Mouse (Mus musculus): ENCODE measurements around the gene Hhat. TPM values are rescaled to one million over a fixed set of nuclear protein-coding genes. Genes with fewer than 3 reads are reported as not detected.

Hhat gene
- polyA plus RNA-seq, 1 experiment from 2014 or later: 3.8 TPM

DNA sequence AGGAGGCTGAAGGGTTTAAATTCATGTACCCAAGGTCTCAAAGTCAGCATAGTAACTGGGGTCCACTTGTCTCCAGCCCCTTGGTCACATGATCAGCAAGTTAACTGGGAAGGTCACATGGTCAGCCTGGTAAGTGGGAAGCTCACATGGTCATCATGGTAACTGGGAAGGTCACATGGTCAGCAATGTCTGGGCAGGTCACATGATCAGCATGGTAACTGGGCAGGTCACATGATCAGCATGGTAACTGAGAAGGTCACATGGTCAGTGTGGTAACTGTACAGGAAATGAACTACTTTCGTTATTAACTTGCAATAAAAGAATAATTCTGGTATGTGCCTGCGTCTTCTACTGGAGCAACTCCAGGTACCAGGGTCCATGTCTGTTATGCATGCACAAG is 29.1 kb downstream of the Hhat start:
- H3K4me1 ChIP-seq (replicated peaks; ENCODE audit: control insufficient read depth, insufficient read depth, low read length): no peaks in the 10 kb centered on the region
- no peaks in the 10 kb centered on the region for H3K36me3 ChIP-seq (ENCODE audit: control insufficient read depth, insufficient read depth, low read length)
- no peak overlapping the region for H3K4me2 ChIP-seq
- H3K27me3 ChIP-seq (replicated peaks; ENCODE audit: control insufficient read depth, insufficient read depth, low read length): no peaks in the 10 kb centered on the region
- ATAC-seq (replicated peaks; ENCODE audit: low FRiP score) (no peak), DNase-seq (ENCODE audit: low spot score) (no peak)
- H3K9me3 ChIP-seq (ENCODE audit: control insufficient read depth, low read length): no peaks in the 10 kb centered on the region
- H3K9ac ChIP-seq (ENCODE audit: low read depth, low read length): no peak overlapping the region
- WGBS: 90% methylated on average over 2 of the region's 2 CpGs
- no peak overlapping the region for H3K4me3 ChIP-seq (ENCODE audit: low read depth, low read length)
- no peak overlapping the region for H3K27ac ChIP-seq (ENCODE audit: low read depth, low read length)

DNA sequence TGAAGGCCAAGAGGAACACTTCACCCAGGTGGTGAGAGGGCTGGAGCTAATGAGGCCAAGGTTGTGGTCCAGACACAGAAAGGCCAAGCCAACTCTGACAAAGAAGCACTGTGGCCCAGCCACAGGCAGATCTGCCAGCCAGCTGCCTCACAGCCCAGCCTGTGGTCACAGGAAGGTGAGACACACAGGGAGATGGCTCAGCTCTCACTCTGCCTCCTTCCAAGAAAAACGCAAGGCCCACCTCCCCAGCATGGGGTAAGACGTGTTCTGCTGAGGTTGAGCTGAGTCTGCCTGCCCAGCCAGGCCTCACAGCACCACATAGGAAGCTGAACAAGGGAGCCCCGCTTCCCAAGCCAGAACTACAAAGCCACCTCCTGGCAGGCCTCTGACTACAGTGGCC is 34.5 kb downstream of the Hhat start:
- WGBS: 68% methylated on average over 3 of the region's 3 CpGs
- Histone ChIP-seq H3K4me3 (ENCODE audit: low read depth, low read length) (no peak overlapping the region), H3K27me3 (replicated peaks; ENCODE audit: control insufficient read depth, insufficient read depth, low read length) (no peaks in the 10 kb centered on the region), H3K4me1 (replicated peaks; ENCODE audit: control insufficient read depth, insufficient read depth, low read length) (no peaks in the 10 kb centered on the region), H3K9me3 (ENCODE audit: control insufficient read depth, low read length) (no peaks in the 10 kb centered on the region), H3K9ac (ENCODE audit: low read depth, low read length) (no peak overlapping the region), H3K27ac (ENCODE audit: low read depth, low read length) (no peak overlapping the region), H3K36me3 (ENCODE audit: control insufficient read depth, insufficient read depth, low read length) (no peaks in the 10 kb centered on the region), H3K4me2 (no peak overlapping the region)
- no peak for DNase-seq (ENCODE audit: low spot score)
- ATAC-seq (replicated peaks; ENCODE audit: low FRiP score): no peak

DNA sequence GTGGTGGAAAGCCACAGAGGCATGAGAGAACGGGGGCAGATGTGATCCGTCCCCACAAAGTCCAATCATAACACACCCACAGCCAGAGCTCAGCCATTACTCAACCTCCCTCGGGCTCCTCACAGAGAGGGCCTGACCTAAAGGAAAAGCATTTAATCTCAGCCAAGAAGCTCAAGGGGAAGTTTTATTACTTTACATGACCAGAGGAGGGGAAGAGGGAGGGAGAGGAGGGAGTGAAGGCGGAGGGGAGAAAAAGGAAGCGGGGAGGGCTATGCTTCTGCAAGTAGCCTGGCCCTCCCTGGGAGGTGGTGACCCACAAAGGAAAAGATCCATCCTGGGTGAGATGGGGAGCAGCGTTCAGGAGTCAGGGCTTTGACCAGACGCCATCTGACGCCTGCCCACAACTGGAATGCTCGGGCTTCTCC is 35.0 kb downstream of the Hhat start:
- Histone ChIP-seq H3K4me3 (ENCODE audit: low read depth, low read length) (no peak overlapping the region), H3K9ac (ENCODE audit: low read depth, low read length) (no peak overlapping the region), H3K9me3 (ENCODE audit: control insufficient read depth, low read length) (no peaks in the 10 kb centered on the region), H3K27me3 (replicated peaks; ENCODE audit: control insufficient read depth, insufficient read depth, low read length) (no peaks in the 10 kb centered on the region), H3K4me2 (no peak overlapping the region), H3K4me1 (replicated peaks; ENCODE audit: control insufficient read depth, insufficient read depth, low read length) (no peaks in the 10 kb centered on the region), H3K27ac (ENCODE audit: low read depth, low read length) (no peak overlapping the region), H3K36me3 (ENCODE audit: control insufficient read depth, insufficient read depth, low read length) (no peaks in the 10 kb centered on the region)
- DNase-seq (ENCODE audit: low spot score) (no peak), ATAC-seq (replicated peaks; ENCODE audit: low FRiP score) (no peak)
- WGBS: 56% methylated on average over 9 of the region's 9 CpGs

DNA sequence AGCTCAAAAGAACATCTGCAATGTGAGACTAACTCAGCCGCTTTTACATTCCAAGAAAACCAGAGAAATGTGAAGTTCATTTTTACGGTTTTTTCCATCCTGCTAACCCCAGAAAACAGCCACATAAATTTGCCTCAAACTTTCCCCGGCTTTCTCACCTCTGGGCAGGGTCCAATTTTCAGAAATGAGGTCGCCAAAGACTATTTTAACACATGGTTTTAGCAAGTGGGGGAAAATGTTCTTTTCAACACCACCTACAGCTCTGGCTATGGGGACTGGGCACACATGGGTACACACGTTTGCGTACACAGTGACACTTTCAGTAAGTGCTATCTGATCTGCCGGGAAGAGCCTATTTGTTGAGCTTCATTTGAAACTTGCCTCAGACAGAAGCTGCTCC is 40.5 kb downstream of the Hhat start:
- Histone ChIP-seq H3K9me3 (ENCODE audit: control insufficient read depth, low read length) (no peaks in the 10 kb centered on the region), H3K4me1 (replicated peaks; ENCODE audit: control insufficient read depth, insufficient read depth, low read length) (no peaks in the 10 kb centered on the region), H3K27ac (ENCODE audit: low read depth, low read length) (no peak overlapping the region), H3K27me3 (replicated peaks; ENCODE audit: control insufficient read depth, insufficient read depth, low read length) (no peaks in the 10 kb centered on the region), H3K9ac (ENCODE audit: low read depth, low read length) (no peak overlapping the region), H3K36me3 (ENCODE audit: control insufficient read depth, insufficient read depth, low read length) (no peaks in the 10 kb centered on the region), H3K4me3 (ENCODE audit: low read depth, low read length) (no peak overlapping the region), H3K4me2 (no peak overlapping the region)
- ATAC-seq (replicated peaks; ENCODE audit: low FRiP score): no peak
- no peak for DNase-seq (ENCODE audit: low spot score)
- 74% methylated on average over 7 of the region's 7 CpGs for WGBS

DNA sequence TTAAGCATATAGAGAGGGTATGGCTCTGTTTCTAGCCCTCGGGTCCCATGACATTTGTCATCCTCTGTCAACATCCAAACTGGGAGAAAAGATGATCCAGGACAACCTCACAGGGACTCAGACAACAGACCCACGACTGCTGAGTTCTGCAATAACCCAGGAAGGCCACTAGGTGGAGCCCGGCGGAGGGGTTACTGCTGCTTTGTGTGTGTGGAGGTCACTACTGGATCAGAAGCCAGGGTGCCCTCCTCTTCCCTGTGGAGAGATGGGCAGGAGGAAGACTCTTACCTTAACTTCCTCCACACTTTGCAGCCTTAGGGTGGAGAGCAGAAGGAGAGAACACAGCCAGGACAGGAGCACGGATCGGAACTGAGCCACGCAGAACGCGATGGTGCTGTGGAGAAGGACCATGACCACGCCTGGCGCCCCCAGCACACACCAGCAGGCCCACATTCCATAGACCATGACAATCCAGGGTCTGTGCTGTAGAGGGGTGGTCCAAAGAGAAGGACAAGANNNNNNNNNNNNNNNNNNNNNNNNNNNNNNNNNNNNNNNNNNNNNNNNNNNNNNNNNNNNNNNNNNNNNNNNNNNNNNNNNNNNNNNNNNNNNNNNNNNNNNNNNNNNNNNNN is 43.9 kb downstream of the Hhat start:
- H3K27ac ChIP-seq (ENCODE audit: low read depth, low read length): no peak overlapping the region
- 48% methylated on average over 11 of the region's 11 CpGs for WGBS
- DNase-seq (ENCODE audit: low spot score) (peak; percentile 60), ATAC-seq (replicated peaks; ENCODE audit: low FRiP score) (peak; percentile 64; the same call in 1 of the 2 replicates)
- H3K9me3 ChIP-seq (ENCODE audit: control insufficient read depth, low read length): no peaks in the 10 kb centered on the region
- H3K9ac ChIP-seq (ENCODE audit: low read depth, low read length): no peak overlapping the region
- no peak overlapping the region for H3K4me3 ChIP-seq (ENCODE audit: low read depth, low read length)
- no peak overlapping the region for H3K4me2 ChIP-seq
- no peaks in the 10 kb centered on the region for H3K36me3 ChIP-seq (ENCODE audit: control insufficient read depth, insufficient read depth, low read length)
- no peaks in the 10 kb centered on the region for H3K4me1 ChIP-seq (replicated peaks; ENCODE audit: control insufficient read depth, insufficient read depth, low read length)
- H3K27me3 ChIP-seq (replicated peaks; ENCODE audit: control insufficient read depth, insufficient read depth, low read length): no peaks in the 10 kb centered on the region

DNA sequence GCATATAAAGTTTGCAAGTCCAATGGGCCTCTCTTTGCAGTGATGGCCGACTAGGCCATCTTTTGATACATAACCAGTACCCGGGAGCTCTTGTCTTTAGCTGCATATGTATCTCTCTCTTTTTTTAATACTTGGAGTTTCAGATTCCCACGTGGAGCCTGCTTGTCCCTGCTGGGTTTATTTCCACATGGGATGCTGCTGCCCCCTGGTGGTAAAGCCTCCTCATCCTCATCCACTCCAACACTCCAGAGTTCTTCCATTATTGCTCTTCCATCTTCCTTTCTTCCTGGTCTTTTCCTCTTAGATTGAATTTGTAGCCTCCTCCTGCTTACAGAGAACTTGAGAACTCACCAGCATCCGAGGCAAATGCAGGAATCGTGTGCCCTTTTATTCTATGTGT is 48.9 kb downstream of the Hhat start:
- Histone ChIP-seq H3K9me3 (ENCODE audit: control insufficient read depth, low read length) (no peaks in the 10 kb centered on the region), H3K4me3 (ENCODE audit: low read depth, low read length) (no peak overlapping the region), H3K4me2 (no peak overlapping the region), H3K27ac (ENCODE audit: low read depth, low read length) (no peak overlapping the region), H3K9ac (ENCODE audit: low read depth, low read length) (no peak overlapping the region), H3K36me3 (ENCODE audit: control insufficient read depth, insufficient read depth, low read length) (no peaks in the 10 kb centered on the region), H3K4me1 (replicated peaks; ENCODE audit: control insufficient read depth, insufficient read depth, low read length) (no peaks in the 10 kb centered on the region), H3K27me3 (replicated peaks; ENCODE audit: control insufficient read depth, insufficient read depth, low read length) (no peaks in the 10 kb centered on the region)
- no peak for ATAC-seq (replicated peaks; ENCODE audit: low FRiP score)
- 27% methylated on average over 5 of the region's 5 CpGs for WGBS
- peak; percentile 52 for DNase-seq (ENCODE audit: low spot score)

DNA sequence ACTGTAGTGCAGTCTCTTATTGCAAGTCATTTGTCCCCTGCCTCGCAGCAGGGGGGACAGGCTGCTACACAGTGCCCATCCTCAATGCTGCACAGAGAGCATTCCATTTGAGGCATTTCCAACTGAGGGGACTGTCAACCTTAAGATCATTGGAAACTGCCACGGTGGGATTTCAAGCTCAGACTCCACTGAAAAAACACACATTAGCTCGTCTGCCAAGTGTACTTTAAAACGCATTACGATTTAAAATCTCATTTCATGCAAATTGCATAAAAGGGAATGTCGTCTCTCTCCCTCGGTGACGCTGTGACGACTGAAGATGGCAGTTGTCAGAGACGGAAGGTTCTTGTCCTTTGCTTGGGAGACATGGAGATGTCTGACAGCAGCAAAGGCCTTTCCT is 50.9 kb downstream of the Hhat start:
- no peak for ATAC-seq (replicated peaks; ENCODE audit: low FRiP score)
- H3K4me3 ChIP-seq (ENCODE audit: low read depth, low read length): no peak overlapping the region
- no peak for DNase-seq (ENCODE audit: low spot score)

DNA sequence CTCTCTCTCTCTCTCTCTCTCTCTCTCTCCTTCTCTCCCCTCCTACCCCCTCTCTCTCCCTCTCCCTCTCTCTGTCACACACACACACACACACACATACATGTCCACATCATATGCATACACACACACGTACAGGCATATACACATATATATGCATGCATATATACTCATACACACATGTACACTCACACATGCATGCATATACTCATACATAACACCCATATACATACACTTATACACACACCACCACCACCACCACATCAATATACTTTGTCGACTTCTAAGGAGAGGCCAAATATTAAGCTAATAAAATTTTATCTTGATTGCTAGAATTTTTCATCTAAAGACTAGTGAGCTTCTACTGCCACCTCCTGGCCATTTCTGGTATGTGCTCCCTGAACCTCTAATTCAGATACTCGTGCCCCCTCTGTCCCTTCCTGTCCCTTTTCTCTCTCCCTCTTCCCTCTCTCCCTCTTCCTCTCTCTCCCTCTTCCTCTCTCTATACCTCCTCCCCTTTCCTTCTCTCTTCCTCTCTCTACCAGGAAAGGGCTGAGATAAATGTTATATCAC is 59.2 kb downstream of the Hhat start:
- 39% methylated on average over 3 of the region's 3 CpGs for WGBS
- Histone ChIP-seq H3K9me3 (ENCODE audit: control insufficient read depth, low read length) (no peaks in the 10 kb centered on the region), H3K36me3 (ENCODE audit: control insufficient read depth, insufficient read depth, low read length) (no peaks in the 10 kb centered on the region), H3K4me3 (ENCODE audit: low read depth, low read length) (no peak overlapping the region), H3K27me3 (replicated peaks; ENCODE audit: control insufficient read depth, insufficient read depth, low read length) (no peaks in the 10 kb centered on the region), H3K4me1 (replicated peaks; ENCODE audit: control insufficient read depth, insufficient read depth, low read length) (no peaks in the 10 kb centered on the region), H3K27ac (ENCODE audit: low read depth, low read length) (no peak overlapping the region), H3K4me2 (no peak overlapping the region), H3K9ac (ENCODE audit: low read depth, low read length) (no peak overlapping the region)
- no peak for ATAC-seq (replicated peaks; ENCODE audit: low FRiP score)
- DNase-seq (ENCODE audit: low spot score): no peak

More for the DNA sequence above, 50.9 kb downstream of the Hhat start:
- no peaks in the 10 kb centered on the region for H3K4me1 ChIP-seq (replicated peaks; ENCODE audit: control insufficient read depth, insufficient read depth, low read length)
- no peak overlapping the region for H3K27ac ChIP-seq (ENCODE audit: low read depth, low read length)
- H3K9me3 ChIP-seq (ENCODE audit: control insufficient read depth, low read length): no peaks in the 10 kb centered on the region
- H3K36me3 ChIP-seq (ENCODE audit: control insufficient read depth, insufficient read depth, low read length): no peaks in the 10 kb centered on the region
- 84% methylated on average over 10 of the region's 10 CpGs for whole genome bisulfite sequencing
- no peak overlapping the region for H3K9ac ChIP-seq (ENCODE audit: low read depth, low read length)
- H3K27me3 ChIP-seq (replicated peaks; ENCODE audit: control insufficient read depth, insufficient read depth, low read length): no peaks in the 10 kb centered on the region
- no peak overlapping the region for H3K4me2 ChIP-seq

DNA sequence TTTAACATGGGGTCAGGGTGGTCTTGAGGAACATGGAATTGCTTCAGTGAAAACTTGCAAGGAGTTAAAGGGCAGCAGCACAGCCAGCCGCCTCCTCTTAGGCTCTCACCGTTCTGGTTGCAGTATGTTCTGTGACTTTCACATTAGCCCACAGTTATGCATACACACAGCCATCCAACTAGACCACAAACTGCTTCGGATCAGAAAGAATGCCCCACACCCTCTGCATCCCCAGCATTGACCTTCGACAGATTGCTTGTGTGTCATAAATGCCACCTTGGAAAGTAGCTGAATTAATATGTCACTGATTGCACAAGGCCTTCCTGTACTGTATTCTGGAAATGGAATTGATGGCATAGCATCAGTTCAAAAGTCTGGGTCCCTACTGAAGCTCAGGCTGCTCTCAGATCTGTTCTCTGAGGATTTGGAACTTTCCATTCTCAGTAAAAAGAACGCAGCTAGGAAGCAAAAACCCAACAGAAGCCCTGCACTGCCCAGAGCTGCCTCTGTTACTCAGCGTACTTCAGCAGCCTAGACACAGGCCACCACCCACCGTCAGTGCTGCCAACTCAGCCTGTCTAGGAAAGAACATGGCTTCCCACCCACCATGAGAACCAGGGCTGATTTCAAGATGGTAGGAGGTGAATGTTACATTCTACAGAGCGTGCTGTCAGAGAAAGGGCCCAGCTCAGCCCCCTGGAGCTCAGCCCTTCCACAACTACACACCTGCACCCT is 70.5 kb downstream of the Hhat start:
- no peaks in the 10 kb centered on the region for H3K36me3 ChIP-seq (ENCODE audit: control insufficient read depth, insufficient read depth, low read length)
- H3K27me3 ChIP-seq (replicated peaks; ENCODE audit: control insufficient read depth, insufficient read depth, low read length): no peaks in the 10 kb centered on the region
- DNase-seq (ENCODE audit: low spot score): no peak
- H3K4me1 ChIP-seq (replicated peaks; ENCODE audit: control insufficient read depth, insufficient read depth, low read length): no peaks in the 10 kb centered on the region
- no peak for ATAC-seq (replicated peaks; ENCODE audit: low FRiP score)
- H3K9ac ChIP-seq (ENCODE audit: low read depth, low read length): no peak overlapping the region
- H3K4me3 ChIP-seq (ENCODE audit: low read depth, low read length): no peak overlapping the region
- H3K9me3 ChIP-seq (ENCODE audit: control insufficient read depth, low read length): no peaks in the 10 kb centered on the region
- no peak overlapping the region for H3K27ac ChIP-seq (ENCODE audit: low read depth, low read length)
- 76% methylated on average over 8 of the region's 8 CpGs for WGBS
- H3K4me2 ChIP-seq: no peak overlapping the region
